Mouse (Mus musculus): ENCODE measurements at regions not wholly inside any gene's neighbourhood (a gene's known extent, or its start where the extent isn't known, plus 50 kb on each side); places are given as distances from the start of the nearest gene placed in this dataset.

GRCm38 (mm10) chr2:133429369-133430062 lies 122.4 kb upstream of the Bmp2 start:
- no peak for DNase-seq
- intact Hi-C loops (cut with DNase I; ENCODE audit: low total_unique reads): no loop called here

GRCm38 (mm10) chr2:133430741-133431438 lies 121.1 kb upstream of the Bmp2 start:
- intact Hi-C loops (cut with DNase I; ENCODE audit: low total_unique reads): no loop called here

GRCm38 (mm10) chr2:133432141-133432813 lies 119.7 kb upstream of the Bmp2 start:
- no peak for DNase-seq
- intact Hi-C loops (cut with DNase I; ENCODE audit: low total_unique reads): no loop called here

More at GRCm38 (mm10) chr2:133430741-133431438, 121.1 kb upstream of the Bmp2 start:
- peak; percentile 25 for DNase-seq

- intact Hi-C loops (cut with DNase I; ENCODE audit: low total_unique reads): no loop called here
- DNase-seq: no peak
These were observed 114.8 kb upstream of the Bmp2 start for GRCm38 (mm10) chr2:133436913-133437843.

- intact Hi-C loops (cut with DNase I; ENCODE audit: low total_unique reads): no loop called here
- DNase-seq: no peak
These were observed 113.9 kb upstream of the Bmp2 start for GRCm38 (mm10) chr2:133438018-133438417.

GRCm38 (mm10) chr2:133443024-133443423 lies 108.9 kb upstream of the Bmp2 start:
- DNase-seq: no peak
- intact Hi-C loops (cut with DNase I; ENCODE audit: low total_unique reads): no loop called here

GRCm38 (mm10) chr2:133443490-133443889 lies 108.5 kb upstream of the Bmp2 start:
- intact Hi-C loops (cut with DNase I; ENCODE audit: low total_unique reads): no loop called here
- peak; percentile 37 for DNase-seq

- intact Hi-C loops (cut with DNase I; ENCODE audit: low total_unique reads): no loop called here
These were observed 99.0 kb upstream of the Bmp2 start for GRCm38 (mm10) chr2:133452947-133453346.

GRCm38 (mm10) chr2:133455484-133456170 lies 96.3 kb upstream of the Bmp2 start:
- intact Hi-C loops (cut with DNase I; ENCODE audit: low total_unique reads): no loop called here
- DNase-seq: no peak

More at GRCm38 (mm10) chr2:133452947-133453346, 99.0 kb upstream of the Bmp2 start:
- no peak for DNase-seq

- DNase-seq: no peak
- intact Hi-C loops (cut with DNase I; ENCODE audit: low total_unique reads): no loop called here
These were observed 95.2 kb upstream of the Bmp2 start for GRCm38 (mm10) chr2:133456785-133457184.

- DNase-seq: no peak
- intact Hi-C loops (cut with DNase I; ENCODE audit: low total_unique reads): no loop called here
These were observed 93.2 kb upstream of the Bmp2 start for GRCm38 (mm10) chr2:133458735-133459134.

- intact Hi-C loops (cut with DNase I; ENCODE audit: low total_unique reads): no loop called here
- DNase-seq: no peak
These were observed 91.1 kb upstream of the Bmp2 start for GRCm38 (mm10) chr2:133460814-133461213.

- intact Hi-C loops (cut with DNase I; ENCODE audit: low total_unique reads): no loop called here
- no peak for DNase-seq
These were observed 89.6 kb upstream of the Bmp2 start for GRCm38 (mm10) chr2:133462378-133462777.

GRCm38 (mm10) chr2:133467170-133468168 lies 84.5 kb upstream of the Bmp2 start:
- intact Hi-C loops (cut with DNase I; ENCODE audit: low total_unique reads): no loop called here
- DNase-seq: no peak

- intact Hi-C loops (cut with DNase I; ENCODE audit: low total_unique reads): no loop called here
- no peak for DNase-seq
These were observed 78.8 kb upstream of the Bmp2 start for GRCm38 (mm10) chr2:133472966-133473744.

GRCm38 (mm10) chr2:133474174-133474573 lies 77.8 kb upstream of the Bmp2 start:
- no peak for DNase-seq
- intact Hi-C loops (cut with DNase I; ENCODE audit: low total_unique reads): no loop called here

GRCm38 (mm10) chr2:133480870-133481269 lies 71.1 kb upstream of the Bmp2 start:
- intact Hi-C loops (cut with DNase I; ENCODE audit: low total_unique reads): no loop called here
- no peak for DNase-seq

Measured in gastrocnemius, postnatal 14 days (tissue).